Mouse (Mus musculus) right cerebral cortex, adult 2 months (tissue): ENCODE measurements around the gene Accsl.

ENCODE experiments used
- DNase-seq, 2 experiments: peaks; one replicate each; pipeline ENCODE4 v3.0.0; 2021 to 2022; ENCODE audit warnings: low spot score in 2 of 2

Accsl gene

GRCm38 (mm10) chr2:93809931-93810330 lies 59.0 kb downstream of the Accsl start:
- DNase-seq, result peak; percentile 46 to 63

- DNase-seq, result no peak
These were observed 60.9 kb downstream of the Accsl start for GRCm38 (mm10) chr2:93808071-93808470.

GRCm38 (mm10) chr2:93807440-93807839 lies 61.5 kb downstream of the Accsl start:
- no peak for DNase-seq

- DNase-seq, result no peak
These were observed 62.3 kb downstream of the Accsl start for GRCm38 (mm10) chr2:93806487-93807201.

GRCm38 (mm10) chr2:93805523-93805922 lies 63.4 kb downstream of the Accsl start:
- DNase-seq, result no peak
